Mouse (Mus musculus) CD4-positive, CD25-positive, alpha-beta regulatory T cell, adult 4 months (primary cell): ENCODE data around the gene Kxd1. TPM values are rescaled to one million over a fixed set of nuclear protein-coding genes. Genes with fewer than 3 reads are reported as not detected.

Experiments
- ATAC-seq: one replicate; pipeline ENCODE4 v1.8.0; 2017
- polyA plus RNA-seq, 2 experiments: library from polyadenylated mRNA; unstranded; fragments of 100-300 nt; shearing (Covaris generic); gene quantifications; one replicate each; pipeline ENCODE4 v1.2.1; 2017

Gene Kxd1
- polyA plus RNA-seq, 2 experiments from 2014 or later = 146 to 173 TPM

GRCm38 (mm10) chr8:70466771-70467170, 61.0 kb downstream of the Kxd1 start:
- ATAC-seq = no peak

GRCm38 (mm10) chr8:70466305-70466704, 61.5 kb downstream of the Kxd1 start:
- no peak for ATAC-seq

- no peak for ATAC-seq
These were observed 62.1 kb downstream of the Kxd1 start for GRCm38 (mm10) chr8:70465701-70466100.

GRCm38 (mm10) chr8:70464162-70464561, 63.6 kb downstream of the Kxd1 start:
- ATAC-seq = no peak

GRCm38 (mm10) chr8:70463306-70463705, 64.5 kb downstream of the Kxd1 start:
- no peak for ATAC-seq

GRCm38 (mm10) chr8:70462516-70462813, 65.3 kb downstream of the Kxd1 start:
- ATAC-seq = no peak

GRCm38 (mm10) chr8:70461765-70462515, 65.8 kb downstream of the Kxd1 start:
- no peak for ATAC-seq

GRCm38 (mm10) chr8:70460606-70461005, 67.2 kb downstream of the Kxd1 start:
- ATAC-seq = no peak

GRCm38 (mm10) chr8:70460199-70460598, 67.6 kb downstream of the Kxd1 start:
- no peak for ATAC-seq

- ATAC-seq = no peak
These were observed 68.1 kb downstream of the Kxd1 start for GRCm38 (mm10) chr8:70459636-70460035.

GRCm38 (mm10) chr8:70458462-70458861, 69.3 kb downstream of the Kxd1 start:
- ATAC-seq = no peak

Other genes with a start within 250 kb of the Kxd1 start
- 1 to 10 TPM in 1 of 2 experiments, under 1 TPM in 1; 0.62 to 1.6 TPM for gene Homer3, start 245.1 kb downstream of the Kxd1 start, polyA plus RNA-seq
- gene Ddx49, start 225.5 kb downstream of the Kxd1 start, polyA plus RNA-seq = 10 to 100 TPM; 57.8 to 74.2 TPM
- 100 to 1,000 TPM; 321 to 359 TPM for gene Cope, start 225.4 kb downstream of the Kxd1 start, polyA plus RNA-seq
- not detected for gene Cers1, start 212.2 kb downstream of the Kxd1 start, polyA plus RNA-seq
- gene Gdf1, start 198.1 kb downstream of the Kxd1 start, polyA plus RNA-seq = under 1 TPM in 1 of 2 experiments, not detected in 1; 0.71 TPM
- 10 to 100 TPM; 11.4 to 14.5 TPM for gene Upf1, start 174.7 kb downstream of the Kxd1 start, polyA plus RNA-seq
- gene Comp, start 154.4 kb downstream of the Kxd1 start, polyA plus RNA-seq = under 1 TPM in 1 of 2 experiments, not detected in 1; 0.28 TPM
- gene Crtc1, start 88.4 kb downstream of the Kxd1 start, polyA plus RNA-seq = 1 to 10 TPM; 7.6 to 9.3 TPM
- gene Klhl26, start 51.0 kb downstream of the Kxd1 start, polyA plus RNA-seq = 10 to 100 TPM in 1 of 2 experiments, 1 to 10 TPM in 1; 7.2 to 20.1 TPM
- gene Tmem59l, start 40.6 kb downstream of the Kxd1 start, polyA plus RNA-seq = not detected
- not detected for gene Crlf1, start 34.8 kb downstream of the Kxd1 start, polyA plus RNA-seq
- 10 to 100 TPM; 82.2 to 83.2 TPM for gene Rex1bd, start 21.2 kb downstream of the Kxd1 start, polyA plus RNA-seq
- gene Uba52, start 17.2 kb downstream of the Kxd1 start, polyA plus RNA-seq = 1,000 to 10,000 TPM; 3,148 to 3,732 TPM
- gene Fkbp8, start 232 bp downstream of the Kxd1 start, polyA plus RNA-seq = 100 to 1,000 TPM; 117 to 159 TPM
- 10 to 100 TPM; 41.4 to 50.4 TPM for gene Ell, start 11.5 kb upstream of the Kxd1 start, polyA plus RNA-seq
- gene Isyna1, start 66.4 kb upstream of the Kxd1 start, polyA plus RNA-seq = 10 to 100 TPM; 26.0 to 58.7 TPM
- gene Ssbp4, start 80.9 kb upstream of the Kxd1 start, polyA plus RNA-seq = 10 to 100 TPM in 1 of 2 experiments, 1 to 10 TPM in 1; 5.9 to 15.0 TPM
- under 1 TPM; 0.43 to 0.89 TPM for gene Lrrc25, start 88.2 kb upstream of the Kxd1 start, polyA plus RNA-seq
- gene Gdf15, start 104.5 kb upstream of the Kxd1 start, polyA plus RNA-seq = not detected
- 1 to 10 TPM; 7.0 to 9.5 TPM for gene Pgpep1, start 132.4 kb upstream of the Kxd1 start, polyA plus RNA-seq
- gene Lsm4, start 145.3 kb upstream of the Kxd1 start, polyA plus RNA-seq = 10 to 100 TPM; 86.8 to 94.5 TPM
- gene Jund, start 171.0 kb upstream of the Kxd1 start, polyA plus RNA-seq = 10 to 100 TPM in 1 of 2 experiments, 1 to 10 TPM in 1; 7.6 to 23.3 TPM
- gene Iqcn, start 175.5 kb upstream of the Kxd1 start, polyA plus RNA-seq = under 1 TPM in 1 of 2 experiments, not detected in 1; 0.07 TPM
- gene Gm3336, start 190.6 kb upstream of the Kxd1 start, polyA plus RNA-seq = not detected
- under 1 TPM; 0.66 to 0.94 TPM for gene Pde4c, start 195.8 kb upstream of the Kxd1 start, polyA plus RNA-seq
- 1 to 10 TPM; 7.5 to 9.6 TPM for gene Rab3a, start 226.7 kb upstream of the Kxd1 start, polyA plus RNA-seq
- 10 to 100 TPM; 30.2 to 39.2 TPM for gene Mpv17l2, start 233.0 kb upstream of the Kxd1 start, polyA plus RNA-seq
- gene Pik3r2, start 248.8 kb upstream of the Kxd1 start, polyA plus RNA-seq = 1 to 10 TPM; 4.3 to 4.5 TPM